Mouse (Mus musculus) lung, postnatal 36 days (tissue): ENCODE measurements around the gene Shpk.

ENCODE experiments used
- DNase-seq: peaks from one replicate; pipeline ENCODE4 v3.0.0; 2022; ENCODE audit warnings: mixed read lengths

Gene Shpk

GRCm38 (mm10) chr11:73199230-73199712 lies at the start of gene Shpk:
Shpk (plus strand) TSS chr11:73199460.
- peak; percentile 98 for DNase-seq

GRCm38 (mm10) chr11:73155071-73155470 lies 44.2 kb upstream of the Shpk start:
- no peak for DNase-seq

DNA sequence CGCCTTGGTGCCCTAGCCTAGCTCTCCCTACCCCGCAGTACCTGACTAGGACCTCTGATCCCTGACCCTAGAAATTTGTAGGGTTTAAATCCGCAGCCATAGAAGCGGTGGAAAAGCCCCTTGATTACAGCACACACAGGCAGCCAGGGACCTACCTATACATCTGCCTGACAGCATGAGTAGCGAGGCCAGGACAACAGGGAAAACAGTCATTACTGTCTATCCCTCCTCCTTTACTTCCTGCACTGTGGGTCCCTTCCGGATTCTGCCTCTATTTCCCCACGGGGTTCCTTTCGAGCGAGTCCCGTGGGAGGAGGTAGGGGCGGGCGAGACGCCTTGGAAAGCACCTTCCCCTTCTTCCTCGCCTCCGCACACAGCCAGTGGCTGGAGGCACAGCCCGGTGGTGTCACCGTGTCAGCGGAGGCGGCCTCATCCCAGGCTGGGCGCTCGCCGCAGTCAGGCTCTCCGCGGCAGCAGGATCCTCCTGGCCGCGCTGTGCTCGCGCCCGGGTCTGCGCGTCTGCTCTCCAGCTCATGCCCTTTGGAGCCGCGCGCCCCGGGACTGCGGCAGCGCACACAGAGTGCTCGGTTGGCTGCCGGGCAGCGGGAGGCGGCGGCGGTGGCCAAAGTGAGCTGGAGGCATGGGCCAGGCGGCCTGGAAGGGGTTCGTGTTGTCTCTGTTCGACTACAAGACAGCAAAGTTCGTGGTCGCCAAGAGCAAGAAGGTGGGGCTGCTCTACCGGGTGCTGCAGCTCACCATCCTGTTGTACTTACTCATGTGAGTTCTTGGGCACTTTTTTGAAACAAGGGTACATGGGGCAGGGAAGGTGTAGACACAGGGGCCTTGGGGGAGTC lies 39.1 kb upstream of the Shpk start, which contains the start of gene P2rx5:
TSS of gene P2rx5 (plus strand) at position 465 of the 854 bp plus-strand sequence.
- DNase-seq: peak; percentile 54

DNA sequence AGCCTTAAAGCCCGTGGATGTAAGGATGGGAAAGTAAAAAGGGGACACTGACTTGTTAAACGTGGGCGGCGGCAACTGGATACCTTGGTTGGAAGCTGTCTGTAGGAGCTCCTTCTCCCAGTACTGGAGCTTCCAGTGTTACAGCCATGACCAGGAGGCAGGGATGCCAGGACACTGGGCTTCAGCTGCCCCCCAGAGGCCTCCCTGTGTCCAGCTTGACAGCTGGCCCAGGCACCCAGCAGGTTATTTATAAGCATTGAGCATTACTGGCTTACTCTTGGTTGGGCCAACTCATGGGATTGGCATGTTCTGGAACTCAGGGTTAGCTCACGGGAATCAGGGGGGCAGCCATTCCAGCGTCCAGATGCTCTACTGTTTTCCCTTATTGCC lies 38.5 kb upstream of the Shpk start:
- DNase-seq: peak; percentile 65

- DNase-seq: no peak
Measured at GRCm38 (mm10) chr11:73161616-73162015, 37.6 kb upstream of the Shpk start.

GRCm38 (mm10) chr11:73162284-73162683 lies 37.0 kb upstream of the Shpk start:
- DNase-seq: no peak

GRCm38 (mm10) chr11:73168071-73168470 lies 31.2 kb upstream of the Shpk start:
- DNase-seq: no peak

DNA sequence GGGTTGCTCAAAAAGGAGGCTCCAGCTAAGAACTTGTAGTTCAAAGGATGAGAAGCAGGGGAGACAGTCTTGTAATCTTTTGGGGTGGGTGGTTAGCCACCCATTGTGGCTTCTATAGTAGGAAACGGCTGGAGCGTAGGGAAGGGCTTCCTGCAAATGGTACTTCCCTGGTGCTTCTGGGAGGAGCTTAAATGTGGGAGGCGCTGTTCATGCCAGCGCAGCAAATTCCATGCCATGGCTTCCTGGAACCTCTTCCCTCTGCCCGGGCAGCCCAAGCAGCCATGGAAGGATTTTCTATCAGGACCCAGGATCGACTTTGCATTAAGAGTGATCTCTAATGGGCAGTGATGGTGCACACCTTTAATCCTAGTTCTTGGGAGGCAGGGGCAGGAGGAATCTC lies 30.7 kb upstream of the Shpk start:
- no peak for DNase-seq

DNA sequence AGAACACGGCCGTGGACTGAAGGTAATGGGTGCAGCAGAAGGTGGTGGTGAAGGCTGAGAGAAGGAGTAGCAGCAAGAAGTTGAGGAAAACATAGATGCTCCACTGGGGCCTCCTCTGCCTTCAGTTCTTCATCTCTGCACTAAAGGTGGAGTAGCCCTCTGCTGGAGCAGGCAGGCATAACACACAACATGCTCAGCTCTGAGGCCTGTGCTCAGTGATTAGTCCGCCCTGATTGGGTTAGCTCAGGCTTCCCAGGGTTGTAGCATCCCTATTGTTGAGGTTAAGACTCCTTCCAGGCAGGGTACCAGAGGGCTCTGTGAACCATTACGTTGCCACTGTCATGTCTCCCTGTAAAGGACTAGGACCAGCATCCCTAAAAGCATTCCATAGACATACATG lies 30.0 kb upstream of the Shpk start:
- DNase-seq: peak; percentile 84

- peak; percentile 93 for DNase-seq
Measured at GRCm38 (mm10) chr11:73172186-73172585, 27.1 kb upstream of the Shpk start.

DNA sequence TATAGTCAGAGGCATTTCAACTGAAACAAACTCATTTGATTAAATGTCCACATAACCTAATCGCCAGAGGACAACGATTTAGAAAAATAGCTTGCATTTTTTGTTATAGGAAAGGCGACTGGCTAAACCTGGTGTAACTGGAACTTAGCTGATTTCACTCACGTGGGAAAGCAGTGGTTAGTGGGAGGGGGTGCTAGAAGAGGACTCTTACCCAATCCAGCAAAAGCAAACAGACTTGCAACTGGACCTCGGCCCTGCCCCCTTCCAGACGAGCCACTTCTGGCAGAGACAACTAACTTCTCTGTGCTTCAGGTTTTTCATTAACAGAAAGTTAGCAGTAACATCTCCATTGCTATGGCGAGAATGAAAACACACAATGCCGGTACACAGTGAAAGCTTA lies 23.6 kb upstream of the Shpk start:
- DNase-seq: peak; percentile 90

DNA sequence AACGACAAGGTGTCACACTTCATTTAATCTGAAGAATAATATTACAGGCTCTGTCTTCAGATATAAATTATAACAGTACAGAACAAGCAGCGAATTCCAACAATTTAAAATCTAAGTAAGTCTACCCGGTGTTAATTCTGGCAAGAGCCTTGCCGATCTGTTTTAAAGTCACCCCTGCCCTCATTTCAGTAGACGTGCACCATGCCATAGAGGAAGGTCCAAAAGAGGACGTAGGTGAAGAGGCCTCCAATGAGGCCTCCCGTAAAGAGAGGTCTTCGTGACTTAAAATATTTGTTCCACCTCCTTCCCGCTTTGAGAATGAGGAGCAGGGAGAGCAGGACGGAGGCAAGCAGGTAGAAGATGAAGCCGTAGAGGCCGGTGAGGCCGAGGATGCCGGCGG lies 23.1 kb upstream of the Shpk start:
- no peak for DNase-seq

GRCm38 (mm10) chr11:73176608-73177508 lies 22.4 kb upstream of the Shpk start, which contains the start of the genes Emc6 and Tax1bp3:
Emc6 (minus strand) TSS chr11:73177037.
Tax1bp3 (plus strand) TSS chr11:73177083.
- DNase-seq: peak; percentile 98

DNA sequence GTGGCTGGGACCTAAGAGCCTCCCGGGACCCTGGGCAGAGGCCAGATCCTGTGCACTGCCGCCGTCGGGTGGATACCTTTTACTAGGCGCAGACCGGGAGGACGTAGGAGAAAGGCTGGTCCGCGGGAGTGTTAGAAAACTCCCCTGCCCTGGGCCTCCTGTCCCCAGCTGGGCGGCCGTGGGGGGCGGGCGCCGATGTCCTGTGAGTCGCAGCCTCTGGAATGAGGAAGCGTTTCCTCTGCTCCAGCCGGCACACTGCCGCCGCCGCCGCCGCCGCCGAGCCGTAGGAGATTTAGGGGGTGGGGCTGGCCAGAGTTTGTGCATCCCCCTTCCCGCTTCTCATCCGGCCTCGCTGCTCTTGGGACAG lies 21.8 kb upstream of the Shpk start:
- DNase-seq: peak; percentile 90

DNA sequence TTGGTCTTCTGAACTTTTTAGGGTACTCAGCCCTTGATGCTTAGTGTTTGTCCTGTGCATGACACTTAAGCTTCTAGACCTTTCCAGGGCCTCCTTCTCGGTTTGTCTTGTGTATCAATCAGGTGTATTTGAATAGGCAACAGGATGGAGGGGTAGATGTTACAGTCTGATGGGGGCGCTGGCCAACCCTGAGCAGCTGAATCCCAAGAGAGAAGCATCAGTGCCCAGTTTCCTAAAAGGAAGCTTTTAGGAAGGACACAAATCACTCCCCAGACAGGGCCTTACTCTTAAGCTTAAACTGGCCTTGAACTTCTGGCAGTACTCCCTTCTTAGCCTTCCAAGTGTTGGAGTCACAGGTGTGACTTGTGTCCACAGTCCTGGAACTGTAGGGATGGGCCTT lies 21.4 kb upstream of the Shpk start:
- no peak for DNase-seq

DNA sequence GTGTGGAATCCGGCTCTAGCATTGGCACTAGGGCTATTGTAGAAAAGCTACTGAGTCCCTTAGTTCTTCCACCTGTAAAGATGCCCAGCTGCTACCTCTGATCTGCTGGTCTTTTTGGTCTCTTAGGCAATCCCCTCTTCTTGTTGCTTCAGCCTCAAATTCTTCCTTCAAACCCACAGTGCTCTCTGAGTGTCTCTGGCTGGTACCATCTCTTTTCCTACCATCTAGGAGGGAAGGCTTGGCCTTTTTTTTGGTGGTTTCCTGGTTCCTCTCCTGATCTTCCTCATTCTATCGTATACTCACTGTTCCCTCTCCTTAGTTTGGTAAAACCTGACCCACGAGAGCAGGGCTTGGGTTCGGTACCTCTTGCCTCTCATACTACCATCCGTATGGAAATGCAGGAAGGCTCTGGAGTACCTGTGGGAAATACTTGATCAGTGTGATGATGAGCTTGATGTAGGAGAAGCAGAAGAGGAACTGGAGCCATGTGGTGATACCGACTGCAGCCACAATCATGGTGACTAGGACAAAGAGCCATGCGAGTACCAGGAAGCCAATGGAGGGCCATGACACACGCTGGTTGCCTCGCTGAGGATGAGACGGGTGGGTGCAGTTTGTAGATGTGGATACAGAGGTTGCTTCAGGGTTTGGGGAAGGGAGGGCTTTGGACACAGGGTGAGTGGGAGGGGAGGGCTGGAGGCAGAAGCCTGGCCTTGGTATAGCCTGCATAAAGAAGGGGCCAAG lies 13.2 kb upstream of the Shpk start:
- DNase-seq: no peak

- DNase-seq: no peak
Measured at GRCm38 (mm10) chr11:73187231-73187630, 12.0 kb upstream of the Shpk start.

- DNase-seq: peak; percentile 31
Measured at GRCm38 (mm10) chr11:73193047-73193446, 6.2 kb upstream of the Shpk start.

GRCm38 (mm10) chr11:73194444-73194843 lies 4.8 kb upstream of the Shpk start:
- DNase-seq: no peak

DNA sequence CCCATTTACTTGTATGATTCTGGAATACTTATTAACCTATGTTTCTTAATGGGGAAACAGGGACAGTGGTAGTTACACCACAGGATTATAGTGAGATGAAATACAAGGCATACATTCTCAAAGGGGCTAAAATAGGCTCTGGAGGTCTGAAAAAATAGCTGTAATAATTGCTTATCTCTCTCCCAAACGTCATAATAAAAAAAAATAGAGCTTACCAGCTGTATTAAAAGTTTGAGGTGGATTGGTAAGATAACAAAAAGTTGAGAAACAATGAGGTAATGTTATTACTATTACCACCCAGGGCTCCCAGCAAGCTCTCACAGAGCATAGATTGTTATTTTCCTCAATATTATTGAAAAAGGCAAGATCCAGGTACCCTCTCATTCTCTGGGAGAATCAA lies 1.1 kb upstream of the Shpk start:
- DNase-seq: no peak

DNA sequence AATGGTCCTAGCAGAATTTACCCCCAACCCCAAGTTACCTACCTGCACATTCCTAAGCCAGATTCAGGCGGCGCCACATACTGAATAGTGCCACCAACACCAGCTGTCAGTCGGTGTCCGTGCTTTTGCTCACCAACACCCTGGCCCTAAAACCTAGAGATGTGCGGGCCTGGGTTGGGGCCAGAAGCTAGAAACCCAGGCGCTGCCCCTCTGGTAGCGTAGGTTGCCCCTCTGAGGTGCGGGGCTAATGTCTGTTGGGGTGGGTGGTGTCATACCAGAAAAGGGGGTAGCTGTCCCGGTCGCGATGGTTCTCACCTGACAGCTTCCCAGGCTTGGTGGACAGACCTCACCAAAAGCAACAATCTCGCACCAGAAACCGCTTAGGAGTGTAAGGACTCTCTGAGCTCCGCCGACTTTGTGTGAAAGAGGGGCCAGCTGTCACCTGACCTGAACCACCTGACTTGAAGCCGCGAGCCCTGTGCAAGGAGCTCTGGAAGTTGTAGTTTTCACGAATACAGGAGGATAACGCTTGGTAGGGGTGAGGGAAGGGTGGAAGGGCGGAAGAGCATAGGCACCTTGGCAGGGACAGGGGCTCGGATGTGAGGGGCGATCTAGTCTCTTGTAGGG lies 544 bp upstream of the Shpk start, which contains the start of gene Ctns:
TSS of gene Ctns (minus strand) at position 440 of the 627 bp plus-strand sequence.
- peak; percentile 93 for DNase-seq

DNA sequence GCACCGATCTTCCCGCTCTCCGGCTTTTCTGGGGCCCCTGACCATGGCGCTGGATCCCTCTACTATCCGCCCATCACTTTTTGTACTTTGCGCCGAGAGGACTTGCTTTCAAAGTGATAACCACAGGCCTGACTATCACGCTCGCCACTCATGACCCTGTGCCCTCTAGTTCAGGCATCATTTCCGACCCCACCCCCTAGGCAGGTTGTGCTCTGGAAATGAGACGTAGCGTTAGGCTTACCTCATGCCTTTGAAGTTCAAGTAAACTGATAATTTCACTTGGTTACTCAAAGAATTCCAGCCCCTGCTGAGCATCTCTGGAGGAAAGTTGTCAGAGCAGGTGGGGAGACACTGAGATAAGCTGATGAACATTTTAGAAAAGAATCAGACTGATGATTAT lies 619 bp downstream of the Shpk start:
- peak; percentile 40 for DNase-seq
